Comparison of ENCODE assay signal across 15 mouse cellular contexts in genomic region chr9:15975999-15976398, GRCm38 (mm10).
"Had no signal": no experiment of that assay in that cellular context is flagged by ENCODE, and none has a peak within 500 bp of the region (broad histone marks: within the 10 kb centered on the region; RNA-seq: fewer than 3 reads in every experiment).

No protein-coding gene starts in this region.

- H3K27me3 ChIP-seq: limb, embryonic 13.5 days; liver, embryonic 15.5 days had no signal

- DNase-seq: kidney, adult 11 months; kidney, adult 8-10 months; kidney, postnatal 25 days; liver; lung, adult 2 months; lung, postnatal 14 days; lung, postnatal 4 days; midbrain, embryonic 14.5 days; thymus, adult 2 months; thymus, postnatal 14 days; thymus, postnatal 4 days had no signal

- H3K4me3 ChIP-seq: limb, embryonic 10.5 days; limb, embryonic 13.5 days; liver, embryonic 15.5 days had no signal

- H3K9me3 ChIP-seq: limb, embryonic 10.5 days; limb, embryonic 13.5 days; liver, embryonic 15.5 days had no signal

- H3K9ac ChIP-seq: limb, embryonic 13.5 days; liver, embryonic 15.5 days had no signal

- H3K27ac ChIP-seq: limb, embryonic 10.5 days; limb, embryonic 13.5 days; liver, embryonic 15.5 days had no signal

- H3K4me1 ChIP-seq: liver, embryonic 15.5 days had no signal

- H3K4me2 ChIP-seq: limb, embryonic 13.5 days; liver, embryonic 15.5 days; midbrain, embryonic 11.5 days had no signal

- H3K36me3 ChIP-seq: limb, embryonic 10.5 days; limb, embryonic 13.5 days; liver, embryonic 15.5 days had no signal
